Mouse (Mus musculus): ENCODE data around the gene Mier2.

Mier2 gene

GRCm38 (mm10) chr10:79502830-79503644 lies 52.0 kb downstream of the Mier2 start:
- no peak for DNase-seq (ENCODE audit: low spot score in 2 of 2)

DNA sequence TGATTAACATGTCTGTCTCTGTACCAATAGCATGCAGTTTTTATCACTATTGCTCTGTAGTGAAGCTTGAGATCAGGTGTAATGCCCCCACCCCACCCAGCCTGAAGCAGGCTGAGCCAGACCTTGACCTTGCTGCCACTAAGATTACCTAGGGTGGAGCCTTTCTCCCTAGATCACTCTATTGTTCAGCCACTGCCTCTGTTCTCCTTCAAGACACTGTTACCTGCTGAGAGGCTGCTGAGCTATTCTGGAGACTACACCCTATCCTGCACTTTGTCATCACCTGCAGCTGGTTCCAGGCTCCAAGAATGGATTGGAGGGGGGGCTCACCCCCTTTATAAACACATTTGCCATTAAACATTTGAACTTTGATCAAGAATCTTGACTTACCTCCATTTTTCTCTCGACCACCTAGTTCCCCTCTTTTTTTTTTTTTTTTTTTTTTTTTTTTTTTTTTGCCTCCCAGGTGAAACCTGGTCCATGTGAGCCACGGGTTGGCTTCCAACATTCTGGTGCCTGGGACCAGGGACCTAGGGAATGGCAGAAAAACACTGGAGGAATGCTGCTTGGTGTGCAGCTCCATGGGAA lies 58.2 kb downstream of the Mier2 start:
- no peak for DNase-seq (ENCODE audit: low spot score in 2 of 2)

GRCm38 (mm10) chr10:79495886-79496285 lies 59.1 kb downstream of the Mier2 start:
- DNase-seq (ENCODE audit: low spot score in 2 of 2): no peak
